Mouse (Mus musculus): ENCODE results near the gene Glrx5. TPM values are rescaled to one million over a fixed set of nuclear protein-coding genes. Genes with fewer than 3 reads are reported as not detected.

The Glrx5 gene
- polyA plus RNA-seq, 1 experiment from 2014 or later = 653 TPM

DNA sequence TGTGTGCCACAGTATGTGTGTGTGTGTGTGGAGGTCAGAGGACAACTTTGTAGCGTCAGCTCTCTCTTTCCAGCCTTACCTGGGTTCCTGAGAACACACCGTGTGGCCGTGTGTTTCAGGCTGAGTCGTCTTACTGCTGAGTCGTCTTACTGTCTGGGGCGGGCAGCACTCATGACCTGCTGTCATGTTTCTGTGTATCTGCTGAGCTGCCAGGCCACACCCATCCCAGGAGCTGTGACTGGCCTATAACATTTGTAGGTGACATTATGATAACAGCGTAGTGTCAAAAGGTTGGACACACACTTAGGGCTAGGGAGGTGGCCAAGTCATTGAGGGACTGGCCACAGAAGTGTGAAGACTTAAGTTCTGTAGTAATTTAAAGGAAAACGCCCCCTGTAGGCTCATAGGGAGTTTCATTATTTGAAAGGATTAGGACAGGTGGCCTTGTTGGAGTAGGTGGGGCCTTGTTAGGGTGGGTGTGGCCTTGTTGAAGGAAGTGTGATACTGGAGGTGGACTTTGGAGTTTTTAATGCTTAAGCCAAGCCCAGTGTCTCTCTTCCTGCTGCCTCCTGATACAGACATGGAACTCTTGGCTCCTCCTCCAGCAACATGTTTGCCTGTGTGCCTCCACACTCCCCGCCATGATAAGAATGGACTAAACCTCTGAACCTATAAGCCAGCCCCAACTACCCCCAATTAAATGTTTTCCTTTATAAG, 36.3 kb upstream of the Glrx5 start:
- Histone ChIP-seq H3K4me2 (peak overlapping the region; percentile 9; the same call in 1 of the 2 replicates), H3K27me3 (no peaks in the 10 kb centered on the region), H3K9me3 (replicated peaks) (no peaks in the 10 kb centered on the region), H3K36me3 (0 out of 2 replicates have a peak, but pooled peaks cover 4% of the 10 kb centered on the region), H3K27ac (peak overlapping the region; percentile 69), H3K4me1 (replicated peaks) (peaks cover 80% of the 10 kb centered on the region), H3K9ac (no peak overlapping the region), H3K4me3 (replicated peaks) (no peak overlapping the region)
- DNase-seq (peak; percentile 44), ATAC-seq (ENCODE audit: low read depth) (peak; percentile 82)
- WGBS (ENCODE audit: insufficient replicate concordance) = 37% methylated on average over 9 of the region's 9 CpGs

DNA sequence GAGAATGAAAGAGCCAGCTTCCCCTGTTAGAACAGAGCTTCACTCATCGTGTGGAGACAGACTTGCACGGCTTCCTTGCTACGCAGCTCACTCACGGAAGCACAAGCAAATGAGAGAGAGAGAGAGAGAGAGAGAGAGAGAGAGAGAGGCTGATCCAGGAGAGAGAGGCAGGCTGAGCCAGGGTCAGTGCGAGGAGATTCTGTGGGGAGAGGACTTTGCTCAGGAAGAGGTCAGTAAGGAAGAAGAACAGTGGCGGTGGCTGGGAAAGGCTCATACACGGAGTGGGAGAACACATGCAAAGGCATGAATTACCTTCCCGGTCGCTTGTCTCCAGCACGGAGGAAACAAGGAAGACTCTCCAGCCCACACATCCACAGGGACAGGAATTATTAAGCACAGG, 35.3 kb upstream of the Glrx5 start:
- DNase-seq (no peak), ATAC-seq (ENCODE audit: low read depth) (no peak)
- H3K36me3 ChIP-seq = 0 out of 2 replicates have a peak, but pooled peaks cover 4% of the 10 kb centered on the region
- H3K4me3 ChIP-seq (replicated peaks) = no peak overlapping the region
- 0 out of 2 replicates have a peak overlapping the region, but pooled peaks have one; percentile 39 for H3K9ac ChIP-seq
- H3K4me2 ChIP-seq = no peak overlapping the region
- 71% methylated on average over 10 of the region's 10 CpGs for WGBS (ENCODE audit: insufficient replicate concordance)
- no peaks in the 10 kb centered on the region for H3K27me3 ChIP-seq
- H3K27ac ChIP-seq = peak overlapping the region; percentile 69
- H3K9me3 ChIP-seq (replicated peaks) = no peaks in the 10 kb centered on the region
- peaks cover 83% of the 10 kb centered on the region for H3K4me1 ChIP-seq (replicated peaks)

DNA sequence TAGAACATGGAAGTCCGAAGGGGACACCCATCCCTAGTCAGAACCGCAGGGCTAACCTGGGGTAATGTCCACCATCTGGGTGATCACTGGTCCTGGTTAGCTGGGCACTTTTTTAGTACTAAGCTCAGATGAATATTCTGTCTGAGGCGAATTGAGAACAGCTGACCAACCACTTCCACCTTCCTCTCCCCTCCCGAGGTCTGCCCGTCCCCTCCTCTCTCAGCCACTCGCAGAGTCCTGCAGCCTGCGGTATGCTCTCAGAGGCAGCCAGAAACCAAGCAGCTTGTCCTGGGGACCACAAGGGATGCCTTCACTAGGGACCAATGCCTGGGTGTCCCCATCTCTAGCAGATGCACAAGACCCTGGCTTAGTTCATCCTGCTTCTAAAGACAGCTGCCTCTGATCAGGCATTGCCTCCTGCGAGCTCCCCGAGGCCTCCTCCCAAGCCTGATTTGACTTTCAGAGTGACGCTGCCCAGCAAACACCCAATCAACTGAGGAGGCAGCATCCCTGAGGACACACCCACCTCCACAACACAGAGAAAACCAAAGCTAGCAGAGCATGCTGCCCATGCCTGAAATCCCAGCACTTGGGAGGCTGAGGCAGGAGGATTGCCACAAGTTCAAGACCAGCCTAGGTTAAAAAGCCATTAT, 34.7 kb upstream of the Glrx5 start:
- no peak overlapping the region for H3K4me3 ChIP-seq (replicated peaks)
- 0 out of 2 replicates have a peak, but pooled peaks cover 4% of the 10 kb centered on the region for H3K36me3 ChIP-seq
- ATAC-seq (ENCODE audit: low read depth) (peak; percentile 42), DNase-seq (peak; percentile 45)
- H3K27ac ChIP-seq = peak overlapping the region; percentile 34; the same call in 1 of the 2 replicates
- H3K27me3 ChIP-seq = no peaks in the 10 kb centered on the region
- no peak overlapping the region for H3K4me2 ChIP-seq
- peaks cover 83% of the 10 kb centered on the region for H3K4me1 ChIP-seq (replicated peaks)
- no peaks in the 10 kb centered on the region for H3K9me3 ChIP-seq (replicated peaks)
- WGBS (ENCODE audit: insufficient replicate concordance) = 43% methylated on average over 10 of the region's 10 CpGs
- H3K9ac ChIP-seq = 0 out of 2 replicates have a peak overlapping the region, but pooled peaks have one; percentile 39

- 37% methylated on average over 6 of the region's 6 CpGs for WGBS (ENCODE audit: insufficient replicate concordance)
- H3K4me2 ChIP-seq = no peak overlapping the region
- H3K4me1 ChIP-seq (replicated peaks) = peaks cover 90% of the 10 kb centered on the region
- H3K9me3 ChIP-seq (replicated peaks) = no peaks in the 10 kb centered on the region
- ATAC-seq (ENCODE audit: low read depth) (no peak), DNase-seq (no peak)
- H3K36me3 ChIP-seq = 0 out of 2 replicates have a peak, but pooled peaks cover 4% of the 10 kb centered on the region
- H3K27ac ChIP-seq = peak overlapping the region; percentile 55; the same call in 1 of the 2 replicates
- H3K27me3 ChIP-seq = no peaks in the 10 kb centered on the region
- H3K9ac ChIP-seq = 0 out of 2 replicates have a peak overlapping the region, but pooled peaks have one; percentile 26
- H3K4me3 ChIP-seq (replicated peaks) = no peak overlapping the region
Observed at GRCm38 (mm10) chr12:104998541-104998940, 33.9 kb upstream of the Glrx5 start.

DNA sequence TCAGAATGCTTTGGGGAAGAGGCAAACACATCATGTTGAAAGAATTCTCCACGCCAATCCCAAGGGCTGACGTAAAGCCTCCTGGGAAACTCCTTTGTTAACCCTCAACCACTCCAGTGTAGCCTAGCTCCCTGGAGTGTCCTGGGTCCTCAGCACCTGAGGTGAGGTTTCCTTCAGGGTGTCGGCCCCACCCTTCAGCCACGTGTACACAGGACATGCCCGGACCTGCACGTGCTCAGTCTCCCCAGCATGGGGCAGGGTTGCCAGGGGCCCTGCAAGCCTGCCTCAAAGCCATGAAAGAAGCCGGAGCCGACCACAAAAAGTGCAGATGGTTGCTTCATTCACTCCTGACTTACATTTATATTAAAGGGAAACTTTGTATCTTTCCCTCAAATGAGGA, 33.3 kb upstream of the Glrx5 start:
- no peak overlapping the region for H3K4me2 ChIP-seq
- H3K27me3 ChIP-seq = no peaks in the 10 kb centered on the region
- no peak overlapping the region for H3K4me3 ChIP-seq (replicated peaks)
- peak overlapping the region; percentile 55; the same call in 1 of the 2 replicates for H3K27ac ChIP-seq
- no peak for ATAC-seq (ENCODE audit: low read depth)
- no peak for DNase-seq
- peaks cover 96% of the 10 kb centered on the region for H3K4me1 ChIP-seq (replicated peaks)
- 49% methylated on average over 8 of the region's 8 CpGs for WGBS (ENCODE audit: insufficient replicate concordance)
- H3K9ac ChIP-seq = no peak overlapping the region
- no peaks in the 10 kb centered on the region for H3K9me3 ChIP-seq (replicated peaks)
- H3K36me3 ChIP-seq = 0 out of 2 replicates have a peak, but pooled peaks cover 4% of the 10 kb centered on the region

DNA sequence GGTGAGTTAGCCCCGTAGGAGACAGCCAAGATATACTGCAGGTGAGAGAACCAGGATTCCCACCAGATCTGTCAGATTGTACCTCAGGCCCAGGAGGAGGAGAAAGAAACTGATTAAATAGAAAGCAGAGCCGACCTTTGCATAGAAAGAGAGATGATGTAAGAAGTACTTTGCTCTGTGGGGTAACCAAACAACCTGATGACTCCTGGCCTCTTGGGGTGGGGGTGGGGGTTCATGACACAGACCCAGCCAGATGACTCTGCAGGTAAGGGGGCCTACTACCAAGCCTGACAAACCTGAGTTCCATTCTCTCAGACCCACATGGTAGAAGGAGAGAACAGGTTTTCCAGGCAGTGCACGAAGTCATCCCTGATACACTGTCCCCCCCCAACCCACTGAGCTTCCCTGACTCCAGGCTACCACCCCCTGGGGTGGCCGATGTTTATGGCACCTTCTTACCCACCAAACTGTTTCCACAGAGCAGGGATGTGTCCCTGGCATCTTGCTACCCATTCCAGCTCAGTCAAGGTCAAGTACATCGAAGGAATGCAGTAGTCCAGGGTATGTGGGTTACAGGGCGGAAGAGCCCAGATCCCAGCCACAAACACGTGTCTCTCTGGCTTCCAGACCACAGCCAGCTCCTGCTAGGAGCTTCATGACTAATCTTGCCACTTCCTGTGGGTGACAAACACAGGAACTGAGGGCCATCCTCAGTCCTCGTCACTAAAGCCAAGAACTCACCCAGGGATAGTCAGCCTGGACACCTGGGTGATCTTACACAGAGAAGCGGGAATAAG, 31.8 kb upstream of the Glrx5 start:
- peak overlapping the region; percentile 47 for H3K27ac ChIP-seq
- ATAC-seq (ENCODE audit: low read depth) = no peak
- WGBS (ENCODE audit: insufficient replicate concordance) = 54% methylated on average over 9 of the region's 9 CpGs
- H3K9me3 ChIP-seq (replicated peaks) = no peaks in the 10 kb centered on the region
- no peak overlapping the region for H3K9ac ChIP-seq
- no peak overlapping the region for H3K4me3 ChIP-seq (replicated peaks)
- peaks cover 100% of the 10 kb centered on the region for H3K4me1 ChIP-seq (replicated peaks)
- DNase-seq = no peak
- no peaks in the 10 kb centered on the region for H3K27me3 ChIP-seq
- 0 out of 2 replicates have a peak, but pooled peaks cover 4% of the 10 kb centered on the region for H3K36me3 ChIP-seq
- H3K4me2 ChIP-seq = no peak overlapping the region

- DNase-seq (no peak), ATAC-seq (ENCODE audit: low read depth) (no peak)
- Histone ChIP-seq H3K27ac (peak overlapping the region; percentile 47), H3K9me3 (replicated peaks) (no peaks in the 10 kb centered on the region), H3K27me3 (no peaks in the 10 kb centered on the region), H3K36me3 (0 out of 2 replicates have a peak, but pooled peaks cover 2% of the 10 kb centered on the region), H3K9ac (0 out of 2 replicates have a peak overlapping the region, but pooled peaks have one; percentile 11), H3K4me1 (replicated peaks) (peaks cover 100% of the 10 kb centered on the region), H3K4me3 (replicated peaks) (no peak overlapping the region), H3K4me2 (no peak overlapping the region)
- 44% methylated on average over 9 of the region's 9 CpGs for WGBS (ENCODE audit: insufficient replicate concordance)
Observed at GRCm38 (mm10) chr12:105001317-105001716, 31.2 kb upstream of the Glrx5 start.

- no peak for DNase-seq
- ATAC-seq (ENCODE audit: low read depth) = peak; percentile 49
- no peak overlapping the region for H3K4me3 ChIP-seq (replicated peaks)
- H3K9ac ChIP-seq = peak overlapping the region; percentile 51
- peaks cover 98% of the 10 kb centered on the region for H3K4me1 ChIP-seq (replicated peaks)
- no peaks in the 10 kb centered on the region for H3K27me3 ChIP-seq
- no peaks in the 10 kb centered on the region for H3K9me3 ChIP-seq (replicated peaks)
- H3K27ac ChIP-seq = peak overlapping the region; percentile 32
- H3K4me2 ChIP-seq = peak overlapping the region; percentile 32
- H3K36me3 ChIP-seq = no peaks in the 10 kb centered on the region
- WGBS (ENCODE audit: insufficient replicate concordance) = 40% methylated on average over 10 of the region's 10 CpGs
Observed at GRCm38 (mm10) chr12:105002340-105003132, 30.0 kb upstream of the Glrx5 start.

- 52% methylated on average over 9 of the region's 9 CpGs for WGBS (ENCODE audit: insufficient replicate concordance)
- ATAC-seq (ENCODE audit: low read depth) = no peak
- no peak for DNase-seq
- Histone ChIP-seq H3K4me1 (replicated peaks) (peaks cover 98% of the 10 kb centered on the region), H3K27ac (peak overlapping the region; percentile 32; the same call in 1 of the 2 replicates), H3K4me3 (replicated peaks) (no peak overlapping the region), H3K27me3 (no peaks in the 10 kb centered on the region), H3K9ac (peak overlapping the region; percentile 51; the same call in 1 of the 2 replicates), H3K9me3 (replicated peaks) (no peaks in the 10 kb centered on the region), H3K36me3 (no peaks in the 10 kb centered on the region), H3K4me2 (peak overlapping the region; percentile 32)
Observed at GRCm38 (mm10) chr12:105003158-105003557, 29.3 kb upstream of the Glrx5 start.

- Histone ChIP-seq H3K4me2 (no peak overlapping the region), H3K36me3 (no peaks in the 10 kb centered on the region), H3K27me3 (no peaks in the 10 kb centered on the region), H3K4me3 (replicated peaks) (no peak overlapping the region), H3K4me1 (replicated peaks) (peaks cover 98% of the 10 kb centered on the region), H3K27ac (0 out of 2 replicates have a peak overlapping the region, but pooled peaks have one; percentile 32), H3K9ac (no peak overlapping the region), H3K9me3 (replicated peaks) (no peaks in the 10 kb centered on the region)
- ATAC-seq (ENCODE audit: low read depth) = no peak
- 51% methylated on average over 3 of the region's 3 CpGs for WGBS (ENCODE audit: insufficient replicate concordance)
- DNase-seq = no peak
Observed at GRCm38 (mm10) chr12:105003715-105004114, 28.8 kb upstream of the Glrx5 start.

Measured in liver, embryonic 13.5 days (tissue).